Mouse (Mus musculus): ENCODE data around the gene Dnajc21. TPM values are rescaled to one million over a fixed set of nuclear protein-coding genes. Genes with fewer than 3 reads are reported as not detected.
A peak's percentile ranks its signal among the peaks of the same experiment; 100 is the strongest.
"Not testable (repeated sequence)": the region's sequence is repeated elsewhere in the genome, so short reads cannot be mapped to it uniquely, and the experiment has no call there.

Dnajc21 gene
- 10 to 100 TPM; 24.1 to 27.1 TPM for total RNA-seq (2021)

- intact Hi-C loops (cut with DNase I): no loop called here
- peak; percentile 78 to 80 for DNase-seq (ENCODE audit: low spot score in 2 of 2)
These were observed at the start of gene Dnajc21 for GRCm38 (mm10) chr15:10470151-10470831. Gene Dnajc21, minus strand, starts transcription at chr15:10470516.

DNA sequence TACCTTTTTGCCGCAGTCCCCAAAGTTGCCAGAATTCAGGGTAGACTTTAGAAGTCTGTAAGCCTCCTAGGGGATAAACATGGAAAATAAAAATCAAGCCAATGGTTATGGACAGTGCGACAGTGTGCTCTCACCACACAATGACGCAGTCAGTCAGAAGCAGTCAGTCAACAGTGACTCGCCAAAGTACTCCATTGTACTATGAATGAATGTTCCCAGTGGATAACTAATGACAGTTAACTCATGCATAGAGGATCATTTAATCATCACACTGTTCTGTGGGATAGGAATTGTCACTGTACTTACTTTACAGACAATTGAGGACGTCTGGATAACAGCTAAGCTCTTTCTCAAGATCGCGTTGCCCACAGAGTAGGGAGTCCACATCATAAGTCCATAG is 44.9 kb upstream of the Dnajc21 start:
- intact Hi-C loops (cut with DNase I): no loop called here
- no peak for DNase-seq (ENCODE audit: low spot score in 2 of 2)

GRCm38 (mm10) chr15:10506099-10506498 is 35.8 kb upstream of the Dnajc21 start:
- DNase-seq (ENCODE audit: low spot score in 2 of 2): no peak
- intact Hi-C loops (cut with DNase I): loop anchor here (10.0 kb wide), 1 partner anchor 209 kb away; the partner anchor contains the start of gene Rai14

GRCm38 (mm10) chr15:10500838-10501719 is 30.8 kb upstream of the Dnajc21 start:
- DNase-seq (ENCODE audit: low spot score in 2 of 2): peak; percentile 23 to 39

DNA sequence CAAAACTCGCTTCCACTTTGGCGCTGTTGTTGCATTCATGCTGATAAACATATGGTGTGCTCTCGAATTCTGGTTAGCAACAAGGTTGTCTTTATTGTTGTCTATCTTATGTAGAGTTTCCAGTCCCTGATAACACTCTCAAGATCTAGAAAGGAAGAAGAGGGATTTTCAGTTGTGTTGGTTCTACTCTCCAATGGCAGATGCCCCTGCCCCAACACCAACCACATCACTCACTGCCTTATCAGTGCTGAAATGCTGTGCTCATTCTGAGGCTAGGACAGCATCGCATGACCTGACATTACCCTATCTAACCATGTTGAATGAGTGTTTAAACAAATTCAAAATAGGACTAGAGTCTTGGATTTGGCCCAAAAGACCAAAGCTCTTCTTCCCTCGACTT is 29.7 kb upstream of the Dnajc21 start:
- no peak for DNase-seq (ENCODE audit: low spot score in 2 of 2)
- intact Hi-C loops (cut with DNase I): loop anchor here (2.0 to 10.0 kb wide), 2 partner anchors 215 to 373 kb away; partner anchors contain the start of gene Rai14

More at GRCm38 (mm10) chr15:10500838-10501719, 30.8 kb upstream of the Dnajc21 start:
- intact Hi-C loops (cut with DNase I): loop anchor here (2.0 to 10.0 kb wide), 2 partner anchors 214 to 372 kb away; partner anchors contain the start of gene Rai14

GRCm38 (mm10) chr15:10499593-10499992 is 29.3 kb upstream of the Dnajc21 start:
- no peak for DNase-seq (ENCODE audit: low spot score in 2 of 2)
- intact Hi-C loops (cut with DNase I): no loop called here

- DNase-seq (ENCODE audit: low spot score in 2 of 2); intact Hi-C loops (cut with DNase I): not testable (repeated sequence)
These were observed 26.4 kb upstream of the Dnajc21 start for GRCm38 (mm10) chr15:10496696-10497095.

- DNase-seq (ENCODE audit: low spot score in 2 of 2): no peak
- intact Hi-C loops (cut with DNase I): no loop called here
These were observed 25.6 kb upstream of the Dnajc21 start for GRCm38 (mm10) chr15:10495944-10496343.

GRCm38 (mm10) chr15:10490101-10490500 is 19.8 kb upstream of the Dnajc21 start:
- no peak for DNase-seq (ENCODE audit: low spot score in 2 of 2)
- intact Hi-C loops (cut with DNase I): no loop called here

- no peak for DNase-seq (ENCODE audit: low spot score in 2 of 2)
- intact Hi-C loops (cut with DNase I): loop anchor here (10.0 kb wide), 1 partner anchor 498 kb away; the partner anchor contains the start of gene Amacr
These were observed 16.9 kb upstream of the Dnajc21 start for GRCm38 (mm10) chr15:10487246-10487645.

- intact Hi-C loops (cut with DNase I): loop anchor here (10.0 kb wide), 1 partner anchor 498 kb away; the partner anchor contains the start of gene Amacr
- DNase-seq (ENCODE audit: low spot score in 2 of 2): no peak
These were observed 16.1 kb upstream of the Dnajc21 start for GRCm38 (mm10) chr15:10486365-10486839.

DNA sequence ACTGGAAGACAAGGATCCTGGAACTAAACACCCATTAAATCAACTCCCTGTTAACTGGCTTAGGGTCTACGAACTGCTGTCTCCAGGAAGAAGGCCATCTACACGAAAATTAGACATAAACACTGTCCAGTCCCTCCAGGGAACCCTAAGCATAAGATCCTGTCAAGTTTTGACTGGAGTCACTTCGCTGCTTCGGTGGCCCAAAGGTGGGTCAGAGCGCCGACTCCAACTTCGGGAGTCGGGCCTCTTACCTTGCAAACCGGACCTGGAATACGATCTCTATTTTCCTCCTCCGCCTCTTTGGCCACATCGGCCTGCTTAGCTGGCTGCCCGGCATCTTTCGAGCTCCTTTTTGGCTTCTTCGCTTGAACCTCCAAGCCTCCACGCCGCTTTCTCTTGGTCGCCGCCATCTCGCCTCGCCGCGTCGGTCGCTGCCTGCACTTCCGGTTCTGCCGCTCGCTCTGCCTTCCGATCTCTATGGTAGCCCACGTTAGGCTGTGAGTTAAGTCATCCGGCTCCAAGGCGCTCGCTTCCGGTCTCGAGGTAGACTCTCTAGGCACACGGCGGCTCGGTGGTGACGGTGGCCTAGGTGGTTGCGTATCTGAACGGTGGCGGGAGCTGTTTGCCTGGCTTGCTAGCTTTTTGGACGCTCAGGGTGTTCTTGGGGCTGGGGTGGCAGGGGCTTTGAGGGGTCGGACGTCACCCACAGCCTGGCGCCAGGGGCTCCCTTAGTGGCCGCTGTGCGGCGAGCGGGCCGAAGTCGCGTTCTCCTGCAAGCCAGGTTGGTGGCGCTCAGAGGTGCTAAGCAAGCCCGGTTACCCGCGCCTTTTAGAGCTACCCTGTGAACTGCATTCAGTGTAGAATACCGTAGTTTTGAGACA is 15.4 kb upstream of the Dnajc21 start, which contains the start of the genes Brix1 and Rad1:
TSS of gene Brix1 (minus strand) at position 464 of the 881 bp plus-strand sequence.
TSS of gene Rad1 (plus strand) at position 535 of the 881 bp plus-strand sequence.
- peak; percentile 94 to 96 for DNase-seq (ENCODE audit: low spot score in 2 of 2)
- intact Hi-C loops (cut with DNase I): loop anchor here (10.0 kb wide), 1 partner anchor 499 kb away; the partner anchor contains the start of gene Amacr

DNA sequence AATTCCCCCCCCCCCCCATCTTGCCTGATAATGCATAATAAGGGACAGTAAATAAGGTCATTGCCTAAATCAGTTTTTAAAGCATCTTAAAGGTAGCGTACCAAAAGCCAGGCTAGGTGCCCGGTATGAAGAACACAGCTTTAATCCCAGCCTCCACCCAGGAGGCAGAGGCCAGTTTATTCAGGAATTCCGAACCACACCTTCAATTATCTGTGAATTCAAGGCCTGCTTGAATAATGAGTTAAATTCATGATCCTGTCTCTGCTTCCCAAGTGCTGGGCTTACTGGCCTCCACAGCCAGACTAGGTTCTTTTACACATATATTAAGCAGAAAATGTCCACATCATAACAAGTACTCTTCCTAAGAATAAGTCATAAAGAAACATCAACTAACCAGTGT is 625 bp upstream of the Dnajc21 start:
- no peak for DNase-seq (ENCODE audit: low spot score in 2 of 2)
- intact Hi-C loops (cut with DNase I): no loop called here

- intact Hi-C loops (cut with DNase I): no loop called here
- peak in 1 of 2 experiments; percentile 38 for DNase-seq (ENCODE audit: low spot score in 2 of 2)
These were observed 620 bp downstream of the Dnajc21 start for GRCm38 (mm10) chr15:10469641-10470150.

GRCm38 (mm10) chr15:10468761-10469160 is 1.6 kb downstream of the Dnajc21 start:
- intact Hi-C loops (cut with DNase I): no loop called here
- DNase-seq (ENCODE audit: low spot score in 2 of 2): no peak

DNA sequence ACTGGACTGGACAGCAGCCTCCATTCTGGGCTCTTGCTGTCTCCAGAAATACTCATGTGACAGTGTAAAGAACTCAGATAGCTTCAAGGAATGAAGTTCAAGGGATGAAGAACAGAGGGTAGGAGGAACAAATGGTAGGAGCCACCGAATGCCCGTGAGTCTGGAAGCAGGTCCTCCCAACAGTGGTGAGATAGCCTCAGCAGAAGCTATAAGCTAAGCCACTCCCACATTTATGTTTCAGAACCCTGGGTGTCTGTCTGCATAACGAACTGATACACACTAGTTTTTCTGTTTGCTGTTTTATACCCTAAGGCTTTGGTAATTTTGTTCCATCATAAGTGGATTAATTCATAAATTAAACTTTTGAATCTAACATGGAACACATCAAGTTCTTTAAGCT is 5.6 kb downstream of the Dnajc21 start:
- no peak for DNase-seq (ENCODE audit: low spot score in 2 of 2)
- intact Hi-C loops (cut with DNase I): no loop called here

DNA sequence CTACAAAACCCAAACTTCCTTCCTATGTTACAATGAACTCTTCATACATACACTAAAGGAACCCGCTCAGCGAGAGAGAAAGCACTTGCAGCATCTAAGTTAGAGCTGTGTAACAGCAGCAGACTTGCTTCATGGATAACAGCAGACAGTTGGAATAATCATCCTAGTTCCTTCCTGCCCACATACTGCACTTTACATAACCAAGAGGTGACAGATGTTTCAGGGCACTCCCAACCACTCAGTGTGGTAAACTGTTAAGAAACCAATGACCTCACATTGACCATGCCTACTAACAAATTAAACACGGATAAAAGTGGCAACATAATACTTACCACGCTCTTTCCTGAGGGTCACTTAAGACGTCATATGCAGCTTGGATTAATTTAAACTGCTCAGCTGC is 6.8 kb downstream of the Dnajc21 start:
- peak in 1 of 2 experiments; percentile 31 for DNase-seq (ENCODE audit: low spot score in 2 of 2)
- intact Hi-C loops (cut with DNase I): no loop called here

DNA sequence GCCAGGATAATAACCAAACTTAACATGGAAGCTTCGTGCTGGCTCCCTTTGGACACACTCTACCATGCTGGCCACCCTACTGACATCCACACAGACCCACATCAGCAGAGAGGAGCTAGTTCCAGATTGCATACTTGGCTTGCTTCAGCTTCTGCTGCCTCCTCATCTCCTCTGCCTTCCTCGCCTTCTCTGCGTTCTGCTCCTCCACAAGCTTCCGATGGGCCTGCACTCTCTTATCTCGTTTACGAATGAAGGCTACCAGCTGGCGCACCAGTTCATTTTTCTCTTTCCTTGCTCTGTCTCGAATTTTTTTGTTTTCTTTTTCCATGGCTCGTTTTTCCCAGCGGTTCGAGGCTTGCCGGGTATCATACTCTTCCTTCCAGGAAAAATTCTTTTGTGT is 9.3 kb downstream of the Dnajc21 start:
- DNase-seq (ENCODE audit: low spot score in 2 of 2): no peak
- intact Hi-C loops (cut with DNase I): no loop called here

DNA sequence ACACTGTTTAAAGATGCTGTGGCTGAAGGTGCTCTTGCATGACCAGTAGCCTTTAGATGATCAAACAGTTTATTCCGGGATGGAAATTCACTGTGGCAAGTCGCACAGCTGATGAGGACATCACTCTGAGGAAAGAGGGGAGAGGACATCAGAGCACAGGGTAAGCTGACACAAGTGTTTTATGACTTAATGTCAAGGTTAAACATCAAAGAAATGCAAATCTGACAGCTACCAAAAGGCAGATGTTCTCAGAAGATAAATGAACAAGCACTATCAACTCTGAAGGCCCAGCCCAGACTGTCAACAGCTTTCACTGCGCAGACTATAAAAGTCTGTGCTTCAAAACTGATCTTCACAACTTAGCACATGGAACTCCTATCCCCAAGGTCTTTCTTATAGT is 23.2 kb downstream of the Dnajc21 start:
- DNase-seq (ENCODE audit: low spot score in 2 of 2): no peak
- intact Hi-C loops (cut with DNase I): loop anchor here (10.0 kb wide), 1 partner anchor 992 kb away; no protein-coding TSS in a partner anchor
